Mouse (Mus musculus): ENCODE measurements around the gene Cytl1. TPM values are rescaled to one million over a fixed set of nuclear protein-coding genes. Genes with fewer than 3 reads are reported as not detected.

Gene Cytl1
- polyA plus RNA-seq (2015; fragmentation: Nextera tagmentation; extraction: Ambion mirVana): 6.1 and 6.6 TPM in 2 replicates

- Histone ChIP-seq H3K27me3 (no peaks in the 10 kb centered on the region), H3K4me1 (replicated peaks) (no peaks in the 10 kb centered on the region), H3K4me2 (no peak within 1 kb of the TSS), H3K9me3 (no peaks in the 10 kb centered on the region), H3K4me3 (no peak within 1 kb of the TSS), H3K36me3 (no peaks in the 10 kb centered on the region), H3K27ac (replicated peaks) (no peak within 1 kb of the TSS), H3K9ac (no peak within 1 kb of the TSS)
- 43% methylated on average over 5 of the region's 5 CpGs for WGBS
- ATAC-seq (ENCODE audit: low read depth): no peak
These were observed at the start of gene Cytl1 for GRCm38 (mm10) chr5:37735224-37735623. TSS of gene Cytl1 (plus strand) at chr5:37735519.

GRCm38 (mm10) chr5:37692759-37693158 lies 42.6 kb upstream of the Cytl1 start:
- no peak overlapping the region for H3K27ac ChIP-seq (replicated peaks)
- ATAC-seq (ENCODE audit: low read depth): no peak
- H3K36me3 ChIP-seq: no peaks in the 10 kb centered on the region
- H3K4me2 ChIP-seq: no peak overlapping the region
- WGBS: 86% methylated on average over 3 of the region's 3 CpGs
- no peaks in the 10 kb centered on the region for H3K27me3 ChIP-seq
- no peak overlapping the region for H3K9ac ChIP-seq
- no peaks in the 10 kb centered on the region for H3K9me3 ChIP-seq
- H3K4me3 ChIP-seq: no peak overlapping the region
- H3K4me1 ChIP-seq (replicated peaks): peaks cover 12% of the 10 kb centered on the region

- Histone ChIP-seq H3K4me1 (replicated peaks) (peaks cover 17% of the 10 kb centered on the region), H3K36me3 (no peaks in the 10 kb centered on the region), H3K9me3 (no peaks in the 10 kb centered on the region), H3K4me2 (no peak overlapping the region), H3K27ac (replicated peaks) (no peak overlapping the region), H3K27me3 (no peaks in the 10 kb centered on the region), H3K4me3 (no peak overlapping the region), H3K9ac (no peak overlapping the region)
- 30% methylated on average over 4 of the region's 4 CpGs for WGBS
- no peak for ATAC-seq (ENCODE audit: low read depth)
These were observed 39.5 kb upstream of the Cytl1 start for GRCm38 (mm10) chr5:37695773-37696172.

- H3K27me3 ChIP-seq: no peaks in the 10 kb centered on the region
- no peaks in the 10 kb centered on the region for H3K36me3 ChIP-seq
- no peak overlapping the region for H3K9ac ChIP-seq
- no peak for ATAC-seq (ENCODE audit: low read depth)
- no peak overlapping the region for H3K27ac ChIP-seq (replicated peaks)
- 88% methylated on average over 7 of the region's 7 CpGs for WGBS
- no peaks in the 10 kb centered on the region for H3K9me3 ChIP-seq
- no peak overlapping the region for H3K4me2 ChIP-seq
- H3K4me3 ChIP-seq: no peak overlapping the region
- peaks cover 17% of the 10 kb centered on the region for H3K4me1 ChIP-seq (replicated peaks)
These were observed 38.0 kb upstream of the Cytl1 start for GRCm38 (mm10) chr5:37697286-37697685.

- no peak overlapping the region for H3K4me3 ChIP-seq
- H3K9ac ChIP-seq: no peak overlapping the region
- H3K4me1 ChIP-seq (replicated peaks): peaks cover 17% of the 10 kb centered on the region
- H3K27me3 ChIP-seq: no peaks in the 10 kb centered on the region
- no peak overlapping the region for H3K27ac ChIP-seq (replicated peaks)
- no peak overlapping the region for H3K4me2 ChIP-seq
- no peaks in the 10 kb centered on the region for H3K9me3 ChIP-seq
- ATAC-seq (ENCODE audit: low read depth): no peak
- H3K36me3 ChIP-seq: no peaks in the 10 kb centered on the region
- WGBS: 59% methylated on average over 12 of the region's 12 CpGs
These were observed 35.6 kb upstream of the Cytl1 start for GRCm38 (mm10) chr5:37699757-37700156.

GRCm38 (mm10) chr5:37704962-37705361 lies 30.4 kb upstream of the Cytl1 start:
- WGBS: 66% methylated on average over 2 of the region's 2 CpGs
- no peak for ATAC-seq (ENCODE audit: low read depth)
- no peaks in the 10 kb centered on the region for H3K36me3 ChIP-seq
- no peak overlapping the region for H3K9ac ChIP-seq
- H3K4me1 ChIP-seq (replicated peaks): peaks cover 2% of the 10 kb centered on the region; the same call in 1 of the 2 replicates
- 0 out of 2 replicates have a peak, but pooled peaks cover 8% of the 10 kb centered on the region for H3K9me3 ChIP-seq
- H3K4me3 ChIP-seq: no peak overlapping the region
- no peak overlapping the region for H3K4me2 ChIP-seq
- H3K27me3 ChIP-seq: no peaks in the 10 kb centered on the region
- no peak overlapping the region for H3K27ac ChIP-seq (replicated peaks)

- ATAC-seq (ENCODE audit: low read depth): no peak
- Histone ChIP-seq H3K4me3 (no peak overlapping the region), H3K36me3 (no peaks in the 10 kb centered on the region), H3K9ac (no peak overlapping the region), H3K4me2 (no peak overlapping the region), H3K27me3 (no peaks in the 10 kb centered on the region), H3K27ac (replicated peaks) (no peak overlapping the region), H3K9me3 (peaks cover 8% of the 10 kb centered on the region; the same call in 1 of the 2 replicates), H3K4me1 (replicated peaks) (no peaks in the 10 kb centered on the region)
- WGBS: 67% methylated on average over 3 of the region's 3 CpGs
These were observed 27.2 kb upstream of the Cytl1 start for GRCm38 (mm10) chr5:37708124-37708523.

- H3K4me3 ChIP-seq: no peak overlapping the region
- H3K36me3 ChIP-seq: no peaks in the 10 kb centered on the region
- WGBS: 88% methylated on average over 5 of the region's 5 CpGs
- H3K4me1 ChIP-seq (replicated peaks): peaks cover 8% of the 10 kb centered on the region
- H3K9ac ChIP-seq: no peak overlapping the region
- peaks cover 8% of the 10 kb centered on the region; the same call in 1 of the 2 replicates for H3K9me3 ChIP-seq
- no peak for ATAC-seq (ENCODE audit: low read depth)
- H3K27ac ChIP-seq (replicated peaks): no peak overlapping the region
- H3K27me3 ChIP-seq: no peaks in the 10 kb centered on the region
- H3K4me2 ChIP-seq: no peak overlapping the region
These were observed 25.9 kb upstream of the Cytl1 start for GRCm38 (mm10) chr5:37709257-37709904.

GRCm38 (mm10) chr5:37716505-37717372 lies 18.6 kb upstream of the Cytl1 start, which contains the start of gene Stk32b:
TSS of gene Stk32b (minus strand) at chr5:37717171.
- Histone ChIP-seq H3K4me2 (peak within 1 kb of the TSS; percentile 77), H3K9ac (peak within 1 kb of the TSS; percentile 83), H3K27ac (replicated peaks) (peak within 1 kb of the TSS; percentile 89), H3K27me3 (peaks cover 35% of the 10 kb centered on the region), H3K4me1 (replicated peaks) (peaks cover 44% of the 10 kb centered on the region), H3K36me3 (no peaks in the 10 kb centered on the region), H3K4me3 (peak within 1 kb of the TSS; percentile 64), H3K9me3 (no peaks in the 10 kb centered on the region; the same call in 1 of the 2 replicates)
- ATAC-seq (ENCODE audit: low read depth): peak; percentile 92
- WGBS: under 1% methylated on average over 40 of the region's 40 CpGs

GRCm38 (mm10) chr5:37717384-37717963 lies 17.8 kb upstream of the Cytl1 start:
- Histone ChIP-seq H3K4me2 (peak overlapping the region; percentile 77), H3K4me1 (replicated peaks) (peaks cover 44% of the 10 kb centered on the region), H3K36me3 (no peaks in the 10 kb centered on the region), H3K9me3 (no peaks in the 10 kb centered on the region; the same call in 1 of the 2 replicates), H3K4me3 (peak overlapping the region; percentile 64), H3K27me3 (peaks cover 41% of the 10 kb centered on the region), H3K9ac (peak overlapping the region; percentile 83), H3K27ac (replicated peaks) (peak overlapping the region; percentile 89)
- ATAC-seq (ENCODE audit: low read depth): peak; percentile 75
- 0% methylated on average over 14 of the region's 14 CpGs for WGBS

GRCm38 (mm10) chr5:37720670-37721069 lies 14.6 kb upstream of the Cytl1 start:
- Histone ChIP-seq H3K36me3 (no peaks in the 10 kb centered on the region), H3K4me3 (no peak overlapping the region), H3K9me3 (no peaks in the 10 kb centered on the region), H3K4me1 (replicated peaks) (peaks cover 33% of the 10 kb centered on the region), H3K4me2 (no peak overlapping the region), H3K9ac (no peak overlapping the region), H3K27me3 (peaks cover 35% of the 10 kb centered on the region), H3K27ac (replicated peaks) (0 out of 2 replicates have a peak overlapping the region, but pooled peaks have one; percentile 29)
- WGBS: 23% methylated on average over 6 of the region's 6 CpGs
- no peak for ATAC-seq (ENCODE audit: low read depth)
